Mouse (Mus musculus): ENCODE results near the gene Celf6. TPM values are rescaled to one million over a fixed set of nuclear protein-coding genes. Genes with fewer than 3 reads are reported as not detected.

Celf6 gene
- polyA plus RNA-seq, 1 experiment = not detected

DNA sequence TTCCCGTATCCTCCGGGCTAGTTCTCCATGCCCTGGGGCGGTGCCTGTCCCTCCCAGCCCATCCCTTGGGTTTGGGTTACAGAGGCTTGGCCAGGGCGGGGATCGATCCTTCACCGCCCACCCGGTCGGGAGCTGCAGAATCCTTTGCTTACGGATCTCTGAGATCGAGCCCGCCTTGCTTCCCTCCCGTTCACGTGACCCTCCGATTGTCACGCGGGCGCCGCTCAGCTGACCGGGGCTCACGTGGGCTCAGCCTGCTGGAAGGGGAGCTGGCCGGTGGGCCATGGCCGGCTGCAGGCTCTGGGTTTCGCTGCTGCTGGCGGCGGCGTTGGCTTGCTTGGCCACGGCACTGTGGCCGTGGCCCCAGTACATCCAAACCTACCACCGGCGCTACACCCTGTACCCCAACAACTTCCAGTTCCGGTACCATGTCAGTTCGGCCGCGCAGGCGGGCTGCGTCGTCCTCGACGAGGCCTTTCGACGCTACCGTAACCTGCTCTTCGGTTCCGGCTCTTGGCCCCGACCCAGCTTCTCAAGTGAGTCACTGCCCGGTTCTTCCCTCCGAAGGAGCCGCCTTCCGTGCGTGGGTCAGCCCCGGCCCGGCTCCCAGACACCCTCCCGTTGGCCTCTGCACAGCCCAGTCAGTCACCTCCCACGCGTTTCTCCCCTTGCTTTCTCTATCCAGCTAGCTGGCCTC, 38.1 kb upstream of the Celf6 start, which contains the start of the genes Hexa and Tmem202:
Hexa (plus strand) TSS at position 100 of the 697 bp plus-strand sequence.
Tmem202 (minus strand) TSS at position 407 of the 697 bp plus-strand sequence.
- H3K4me1 ChIP-seq (replicated peaks; ENCODE audit: control insufficient read depth, insufficient read depth, low read length) = peaks cover 10% of the 10 kb centered on the region
- TF ChIP-seq CTCF (IDR thresholded peaks at IDR 0.05; ENCODE audit: borderline replicate concordance, control insufficient read depth, extremely low read depth, insufficient read depth, low read length, poor library complexity) = no peak
- peak; percentile 47; the same call in 1 of the 2 replicates for TF ChIP-seq POLR2A (IDR thresholded peaks at IDR 0.05; ENCODE audit: control insufficient read depth, extremely low read depth, insufficient read depth, low read length, poor library complexity)
- no peaks in the 10 kb centered on the region for H3K27me3 ChIP-seq (ENCODE audit: control insufficient read depth, insufficient read depth, low read length)
- WGBS = 1% methylated on average over 55 of the region's 55 CpGs
- DNase-seq = peak; percentile 61
- H3K4me3 ChIP-seq (ENCODE audit: control insufficient read depth, insufficient read depth, low read length) = peak within 1 kb of the TSS; percentile 80
- no peaks in the 10 kb centered on the region for H3K36me3 ChIP-seq (ENCODE audit: control insufficient read depth, insufficient read depth, low read length)
- H3K27ac ChIP-seq (ENCODE audit: control insufficient read depth, insufficient read depth, low read length) = no peak within 1 kb of the TSS

DNA sequence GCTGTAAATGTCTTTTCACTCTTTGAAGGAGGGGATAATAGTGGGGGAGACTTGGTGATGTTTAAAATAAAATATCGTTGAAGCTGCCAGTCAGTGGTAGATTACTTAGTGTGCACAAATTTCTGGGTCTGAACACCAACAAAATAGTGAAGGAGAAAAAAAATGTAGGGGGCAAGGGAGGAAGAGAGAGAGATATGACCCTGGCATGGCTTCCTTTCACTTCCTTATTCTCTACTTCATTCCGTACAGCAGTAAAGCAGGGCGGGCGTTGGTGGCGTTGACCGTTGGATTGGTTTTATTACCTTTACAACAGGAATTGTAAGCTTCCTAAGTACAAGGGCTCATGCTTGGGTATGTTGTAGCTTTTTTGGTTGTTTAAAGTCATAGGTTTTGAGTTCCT, 36.1 kb upstream of the Celf6 start:
- TF ChIP-seq POLR2A (IDR thresholded peaks at IDR 0.05; ENCODE audit: control insufficient read depth, extremely low read depth, insufficient read depth, low read length, poor library complexity) (no peak), CTCF (IDR thresholded peaks at IDR 0.05; ENCODE audit: borderline replicate concordance, control insufficient read depth, extremely low read depth, insufficient read depth, low read length, poor library complexity) (no peak)
- no peak for DNase-seq
- Histone ChIP-seq H3K27ac (ENCODE audit: control insufficient read depth, insufficient read depth, low read length) (no peak overlapping the region), H3K4me3 (ENCODE audit: control insufficient read depth, insufficient read depth, low read length) (no peak overlapping the region), H3K27me3 (ENCODE audit: control insufficient read depth, insufficient read depth, low read length) (no peaks in the 10 kb centered on the region), H3K36me3 (ENCODE audit: control insufficient read depth, insufficient read depth, low read length) (no peaks in the 10 kb centered on the region), H3K4me1 (replicated peaks; ENCODE audit: control insufficient read depth, insufficient read depth, low read length) (peaks cover 10% of the 10 kb centered on the region)
- 82% methylated on average over 6 of the region's 6 CpGs for WGBS

DNA sequence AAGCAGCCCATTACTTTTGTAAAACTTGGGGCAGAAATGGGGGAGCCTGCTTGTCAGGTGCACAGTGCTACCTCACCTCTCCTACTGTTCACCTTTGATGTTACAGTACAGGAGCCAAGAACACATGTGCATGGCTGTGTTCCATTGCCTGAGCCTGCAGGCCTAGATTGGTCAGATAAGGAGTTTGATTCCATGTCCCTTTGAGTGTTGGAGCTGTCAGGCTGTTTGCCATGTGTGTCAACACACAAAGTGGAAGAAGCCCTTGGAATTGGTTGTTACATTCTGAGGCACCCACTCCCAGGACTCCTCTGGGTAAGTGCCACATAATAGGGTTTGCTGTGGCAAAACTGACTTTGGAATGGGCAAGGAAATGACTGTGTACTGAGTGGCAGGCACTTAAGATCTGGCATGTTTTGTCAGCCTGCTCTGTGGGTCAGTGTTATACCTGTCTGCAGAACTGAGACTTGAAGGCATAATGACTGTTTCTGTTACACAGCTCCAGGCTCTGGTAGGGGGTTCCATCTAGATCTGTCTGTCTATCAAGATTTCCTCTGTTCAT, 34.9 kb upstream of the Celf6 start:
- Histone ChIP-seq H3K4me3 (ENCODE audit: control insufficient read depth, insufficient read depth, low read length) (no peak overlapping the region), H3K27me3 (ENCODE audit: control insufficient read depth, insufficient read depth, low read length) (no peaks in the 10 kb centered on the region), H3K36me3 (ENCODE audit: control insufficient read depth, insufficient read depth, low read length) (no peaks in the 10 kb centered on the region), H3K4me1 (replicated peaks; ENCODE audit: control insufficient read depth, insufficient read depth, low read length) (peaks cover 10% of the 10 kb centered on the region), H3K27ac (ENCODE audit: control insufficient read depth, insufficient read depth, low read length) (no peak overlapping the region)
- no peak for DNase-seq
- no peak for TF ChIP-seq CTCF (IDR thresholded peaks at IDR 0.05; ENCODE audit: borderline replicate concordance, control insufficient read depth, extremely low read depth, insufficient read depth, low read length, poor library complexity)
- no peak for TF ChIP-seq POLR2A (IDR thresholded peaks at IDR 0.05; ENCODE audit: control insufficient read depth, extremely low read depth, insufficient read depth, low read length, poor library complexity)

DNA sequence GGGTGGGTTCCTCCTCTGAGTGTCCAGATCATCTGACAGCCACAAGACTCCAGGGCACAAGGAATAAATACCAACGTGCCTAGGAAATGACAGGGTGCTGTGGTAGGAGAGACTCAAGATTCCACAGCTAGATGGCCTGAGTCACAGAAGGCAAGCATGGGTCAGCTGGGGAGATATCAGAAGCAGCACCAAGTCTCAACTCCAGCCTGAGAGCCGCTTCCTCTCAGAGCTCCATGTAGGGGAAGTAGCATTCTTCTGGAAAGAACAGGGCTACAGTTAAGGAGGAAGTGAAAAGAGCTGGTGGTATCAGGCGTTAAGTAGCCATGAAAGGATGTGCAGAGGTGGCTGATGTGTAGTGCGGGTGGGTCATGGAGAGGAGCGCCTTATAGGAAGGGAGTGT, 33.0 kb upstream of the Celf6 start:
- H3K36me3 ChIP-seq (ENCODE audit: control insufficient read depth, insufficient read depth, low read length) = no peaks in the 10 kb centered on the region
- H3K4me1 ChIP-seq (replicated peaks; ENCODE audit: control insufficient read depth, insufficient read depth, low read length) = peaks cover 9% of the 10 kb centered on the region
- H3K27me3 ChIP-seq (ENCODE audit: control insufficient read depth, insufficient read depth, low read length) = no peaks in the 10 kb centered on the region
- TF ChIP-seq POLR2A (IDR thresholded peaks at IDR 0.05; ENCODE audit: control insufficient read depth, extremely low read depth, insufficient read depth, low read length, poor library complexity) = no peak
- TF ChIP-seq CTCF (IDR thresholded peaks at IDR 0.05; ENCODE audit: borderline replicate concordance, control insufficient read depth, extremely low read depth, insufficient read depth, low read length, poor library complexity) = no peak
- no peak overlapping the region for H3K27ac ChIP-seq (ENCODE audit: control insufficient read depth, insufficient read depth, low read length)
- no peak for DNase-seq
- 51% methylated on average over 5 of the region's 5 CpGs for WGBS
- no peak overlapping the region for H3K4me3 ChIP-seq (ENCODE audit: control insufficient read depth, insufficient read depth, low read length)

DNA sequence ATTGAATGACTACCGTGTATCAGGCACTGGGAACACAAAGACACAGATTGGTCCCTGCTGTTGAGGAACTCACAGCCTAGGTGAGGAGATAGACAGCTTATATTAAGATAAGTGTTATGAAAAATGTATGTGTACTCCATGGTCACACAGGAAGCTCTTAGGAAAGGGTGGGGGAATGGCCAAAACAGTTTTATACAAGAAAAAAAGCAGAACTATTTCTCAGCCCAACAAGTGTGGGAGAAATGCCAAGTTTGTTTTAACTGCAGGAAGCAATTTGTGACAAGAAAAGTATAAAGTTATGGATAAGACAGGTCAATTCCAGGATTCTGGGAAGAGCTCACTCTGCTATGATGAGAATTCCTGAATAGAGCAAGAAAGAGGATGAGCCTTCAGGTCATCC, 29.8 kb upstream of the Celf6 start:
- WGBS = 77% methylated on average over 1 of the region's 1 CpGs

DNA sequence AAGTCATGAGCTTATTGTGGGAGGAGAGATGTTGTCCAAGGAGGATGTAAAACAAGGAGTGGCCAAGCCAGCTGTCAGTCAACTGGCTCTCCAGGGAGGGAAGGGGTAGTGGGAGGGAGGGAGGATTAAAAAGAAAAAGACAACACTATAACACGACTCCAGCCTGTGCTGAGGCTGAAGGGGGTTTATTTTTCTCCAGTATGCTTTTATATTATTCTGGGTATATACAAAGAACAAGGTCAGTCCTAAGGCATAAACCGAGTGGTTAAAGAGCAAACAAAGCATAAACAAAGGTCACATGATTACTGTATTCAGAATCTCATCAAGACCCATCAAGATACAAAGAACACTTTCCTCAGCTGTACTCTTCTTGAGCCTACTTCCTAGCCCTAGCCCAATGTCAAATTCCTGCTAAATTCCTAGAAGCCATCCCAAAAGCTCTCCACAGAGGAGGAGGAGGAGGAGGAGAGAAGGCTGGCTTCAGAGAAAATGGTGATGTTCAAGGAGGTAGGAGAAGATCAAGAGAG, 28.7 kb upstream of the Celf6 start:
- TF ChIP-seq POLR2A (IDR thresholded peaks at IDR 0.05; ENCODE audit: control insufficient read depth, extremely low read depth, insufficient read depth, low read length, poor library complexity) (no peak), CTCF (IDR thresholded peaks at IDR 0.05; ENCODE audit: borderline replicate concordance, control insufficient read depth, extremely low read depth, insufficient read depth, low read length, poor library complexity) (no peak)
- Histone ChIP-seq H3K27ac (ENCODE audit: control insufficient read depth, insufficient read depth, low read length) (no peak overlapping the region), H3K4me3 (ENCODE audit: control insufficient read depth, insufficient read depth, low read length) (no peak overlapping the region), H3K4me1 (replicated peaks; ENCODE audit: control insufficient read depth, insufficient read depth, low read length) (peaks cover 6% of the 10 kb centered on the region), H3K36me3 (ENCODE audit: control insufficient read depth, insufficient read depth, low read length) (no peaks in the 10 kb centered on the region), H3K27me3 (ENCODE audit: control insufficient read depth, insufficient read depth, low read length) (no peaks in the 10 kb centered on the region)
- WGBS = 77% methylated on average over 2 of the region's 2 CpGs
- DNase-seq = no peak

More for the DNA sequence above, 29.8 kb upstream of the Celf6 start:
- Histone ChIP-seq H3K27me3 (ENCODE audit: control insufficient read depth, insufficient read depth, low read length) (no peaks in the 10 kb centered on the region), H3K4me3 (ENCODE audit: control insufficient read depth, insufficient read depth, low read length) (no peak overlapping the region), H3K36me3 (ENCODE audit: control insufficient read depth, insufficient read depth, low read length) (no peaks in the 10 kb centered on the region), H3K27ac (ENCODE audit: control insufficient read depth, insufficient read depth, low read length) (no peak overlapping the region), H3K4me1 (replicated peaks; ENCODE audit: control insufficient read depth, insufficient read depth, low read length) (peaks cover 6% of the 10 kb centered on the region)
- TF ChIP-seq POLR2A (IDR thresholded peaks at IDR 0.05; ENCODE audit: control insufficient read depth, extremely low read depth, insufficient read depth, low read length, poor library complexity) = no peak
- TF ChIP-seq CTCF (IDR thresholded peaks at IDR 0.05; ENCODE audit: borderline replicate concordance, control insufficient read depth, extremely low read depth, insufficient read depth, low read length, poor library complexity) = no peak
- DNase-seq = no peak

All from thymus, adult 2 months (tissue).